Comparison of ENCODE assay signal across 26 mouse cellular contexts in genomic region chr5:135498914-135499313, GRCm38 (mm10). TPM values are rescaled to one million over a fixed set of nuclear protein-coding genes. Genes with fewer than 3 reads are reported as not detected.
DNase-seq lines count a peak whose midpoint lies in the region; ATAC-seq lines count a peak whose summit lies in the region.
"Had no signal": no experiment of that assay in that cellular context is flagged by ENCODE, and none has a peak within 500 bp of the region (broad histone marks: within the 10 kb centered on the region; RNA-seq: fewer than 3 reads in every experiment).

No protein-coding gene starts in this region.

- no peak overlapping the region for H3K9ac ChIP-seq in hindbrain, embryonic 11.5 days (ENCODE audit: low read depth, low read length)
- H3K9ac ChIP-seq in hindbrain, embryonic 12.5 days: no peak overlapping the region
- H3K9ac ChIP-seq: heart, embryonic 13.5 days; liver, embryonic 14.5 days had no signal

- H3K4me3 ChIP-seq in hindbrain, embryonic 11.5 days (ENCODE audit: low read depth, low read length): no peak overlapping the region
- H3K4me3 ChIP-seq in hindbrain, embryonic 12.5 days: no peak overlapping the region
- H3K4me3 ChIP-seq: erythroblast, embryonic 14.5 days; heart, embryonic 13.5 days; myocyte had no signal

- no peak overlapping the region for H3K4me2 ChIP-seq in hindbrain, embryonic 11.5 days (replicated peaks; ENCODE audit: low read depth, low read length)
- no peak overlapping the region for H3K4me2 ChIP-seq in hindbrain, embryonic 12.5 days (replicated peaks)
- H3K4me2 ChIP-seq: heart, embryonic 13.5 days; midbrain, embryonic 11.5 days had no signal

- 0 out of 2 replicates have a peak, but pooled peaks cover 2% of the 10 kb centered on the region for H3K4me1 ChIP-seq in hindbrain, embryonic 11.5 days (replicated peaks; ENCODE audit: control insufficient read depth, insufficient read depth, low read length)
- H3K4me1 ChIP-seq in hindbrain, embryonic 12.5 days: peaks cover 9% of the 10 kb centered on the region; the same call in 1 of the 2 replicates

- H3K27ac ChIP-seq in hindbrain, embryonic 11.5 days (ENCODE audit: low read depth, low read length): no peak overlapping the region; the same call in 1 of the 2 replicates
- H3K27ac ChIP-seq in hindbrain, embryonic 12.5 days: no peak overlapping the region
- H3K27ac ChIP-seq: heart, embryonic 13.5 days; liver, embryonic 14.5 days; macrophage had no signal

- no peaks in the 10 kb centered on the region for H3K9me3 ChIP-seq in hindbrain, embryonic 11.5 days (ENCODE audit: control insufficient read depth, low read length)
- no peaks in the 10 kb centered on the region for H3K9me3 ChIP-seq in hindbrain, embryonic 12.5 days (replicated peaks)
- H3K9me3 ChIP-seq: heart, embryonic 13.5 days had no signal

- no peaks in the 10 kb centered on the region for H3K36me3 ChIP-seq in hindbrain, embryonic 11.5 days (ENCODE audit: control insufficient read depth, insufficient read depth, low read length)
- H3K36me3 ChIP-seq in hindbrain, embryonic 12.5 days: no peaks in the 10 kb centered on the region
- H3K36me3 ChIP-seq: heart, embryonic 13.5 days had no signal

- no peaks in the 10 kb centered on the region for H3K27me3 ChIP-seq in hindbrain, embryonic 11.5 days (ENCODE audit: control insufficient read depth, insufficient read depth, low read length)
- no peaks in the 10 kb centered on the region for H3K27me3 ChIP-seq in hindbrain, embryonic 12.5 days
- H3K27me3 ChIP-seq: heart, embryonic 13.5 days had no signal

- peak; percentile 45 for DNase-seq in adrenal gland, postnatal 14 days
- DNase-seq in adrenal gland, adult 2 months: no peak
- DNase-seq in hindbrain, embryonic 11.5 days (ENCODE audit: low spot score): peak; percentile 39
- DNase-seq in 3T3-L1 (ENCODE audit: low read depth, low spot score): peak; percentile 29
- DNase-seq in mesoderm, embryonic 11.5 days (ENCODE audit: low read depth, low spot score): peak; percentile 52
- DNase-seq in thymus, adult 18-20 months: no peak
- DNase-seq: cerebellum, adult 2 months; cerebellum, postnatal 36 days; heart, postnatal 10 days; kidney, adult 11 months; kidney, postnatal 14 days; layer of hippocampus, adult 9-11 months; liver; lung, adult 2 months; lung, postnatal 10 days; right cerebral cortex, postnatal 4 days had no signal

- 70% methylated on average over 3 of the region's 3 CpGs for WGBS in hindbrain, embryonic 11.5 days
- WGBS in hindbrain, embryonic 12.5 days: 66% methylated on average over 3 of the region's 3 CpGs

- no peak for ATAC-seq in hindbrain, embryonic 11.5 days (ENCODE audit: low FRiP score)
- ATAC-seq in hindbrain, embryonic 12.5 days (ENCODE audit: low FRiP score): no peak
- ATAC-seq: CD4-positive, CD25-positive, alpha-beta regulatory T cell, adult 4 months; forebrain, embryonic 16.5 days; inflammation-experienced regulatory T-cells, adult 6 months had no signal

RNA-seq across cellular contexts. Expression of gene Hip1, which starts 46.0 kb away (rescaled TPM):
- 31.1 and 38.5 TPM in 2 replicates for total RNA-seq in adrenal gland, postnatal 14 days (2021)
- total RNA-seq in adrenal gland, adult 2 months (2021): 10 to 100 TPM; 17.2 to 26.7 TPM
- polyA plus RNA-seq in adrenal gland, adult 2 months (2012; rRNA removed): 19.4 and 20.5 TPM in 2 replicates
- 37.6 and 50.0 TPM in 2 replicates for polyA plus RNA-seq in hindbrain, embryonic 11.5 days (2014; fragmentation: Nextera tagmentation; extraction: Ambion mirVana)
- 67.8 and 68.0 TPM in 2 replicates for polyA plus RNA-seq in hindbrain, embryonic 12.5 days (2016; fragmentation: Nextera tagmentation; extraction: Ambion mirVana)
- polyA plus RNA-seq: erythroblast, embryonic 14.5 days had no signal

Comparison
In these comparisons a context has a peak if more than half of its experiments do, and no peak if none do; other contexts are left out.
1. DNase-seq: peak in adrenal gland, postnatal 14 days (single experiment), hindbrain, embryonic 11.5 days (single experiment), 3T3-L1 (single experiment) and mesoderm, embryonic 11.5 days (single experiment); none in adrenal gland, adult 2 months (single experiment) and thymus, adult 18-20 months (0 of 2).